ENCODE assay signal across 7 mouse cellular contexts in the genomic region with DNA sequence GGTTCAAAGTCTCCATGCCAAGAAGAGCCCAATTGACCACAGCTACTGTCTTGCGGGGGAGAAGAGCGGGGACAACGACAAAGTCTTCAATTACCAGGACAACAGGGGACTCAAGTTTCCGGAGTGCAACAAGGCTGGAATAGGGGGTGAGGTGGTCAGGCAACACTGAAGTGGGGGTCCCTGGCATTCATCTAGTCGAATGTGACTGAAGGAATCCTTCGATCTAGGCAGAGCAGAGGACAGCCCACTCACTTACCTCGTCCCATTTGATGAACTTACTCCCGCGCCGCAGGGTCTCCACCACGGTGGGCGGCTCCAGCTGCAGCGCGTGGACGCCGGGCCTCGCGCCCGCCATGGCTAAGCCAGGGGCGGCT. TPM values are rescaled to one million over a fixed set of nuclear protein-coding genes. Genes with fewer than 3 reads are reported as not detected.
DNase-seq lines count a peak whose midpoint lies in the region; ATAC-seq lines count a peak whose summit lies in the region.

No protein-coding gene starts in this region.

- peak overlapping the region; percentile 87 for H3K9ac ChIP-seq in lung, embryonic 16.5 days (ENCODE audit: low read length)
- H3K9ac ChIP-seq in limb, embryonic 12.5 days (replicated peaks), result peak overlapping the region; percentile 67
- peak overlapping the region; percentile 83 for H3K9ac ChIP-seq in stomach, embryonic 14.5 days (replicated peaks; ENCODE audit: low read depth, low read length)

- ATAC-seq in lung, embryonic 16.5 days (ENCODE audit: low read depth), result no peak; the same call in 1 of the 2 replicates
- ATAC-seq in limb, embryonic 12.5 days (ENCODE audit: insufficient number of reproducible peaks, insufficient read depth, low FRiP score, low TSS enrichment, low read depth), result no peak; the same call in 1 of the 2 replicates
- ATAC-seq in stomach, embryonic 14.5 days (ENCODE audit: insufficient number of reproducible peaks, insufficient read depth, low FRiP score, low read depth), result no peak; the same call in 1 of the 2 replicates

- H3K4me3 ChIP-seq in lung, embryonic 16.5 days (ENCODE audit: low read length), result peak overlapping the region; percentile 77
- H3K4me3 ChIP-seq in forebrain, embryonic 10.5 days, result peak overlapping the region; percentile 65
- H3K4me3 ChIP-seq in limb, embryonic 12.5 days (replicated peaks), result peak overlapping the region; percentile 64
- H3K4me3 ChIP-seq in stomach, embryonic 14.5 days (ENCODE audit: low read depth, low read length), result peak overlapping the region; percentile 68

- peaks cover 24% of the 10 kb centered on the region for H3K4me1 ChIP-seq in lung, embryonic 16.5 days (replicated peaks; ENCODE audit: control insufficient read depth, insufficient read depth, low read length)
- H3K4me1 ChIP-seq in forebrain, embryonic 10.5 days, result peaks cover 63% of the 10 kb centered on the region
- peaks cover 52% of the 10 kb centered on the region for H3K4me1 ChIP-seq in limb, embryonic 12.5 days (replicated peaks)
- peaks cover 41% of the 10 kb centered on the region for H3K4me1 ChIP-seq in stomach, embryonic 14.5 days (ENCODE audit: control insufficient read depth, insufficient read depth, low read length)

- WGBS in lung, embryonic 16.5 days, result 0% methylated on average over 20 of the region's 20 CpGs
- 0% methylated on average over 20 of the region's 20 CpGs for WGBS in forebrain, embryonic 10.5 days
- under 1% methylated on average over 20 of the region's 20 CpGs for WGBS in limb, embryonic 12.5 days
- under 1% methylated on average over 20 of the region's 20 CpGs for WGBS in stomach, embryonic 14.5 days

- no peak for DNase-seq in lung, postnatal 14 days
- no peak for DNase-seq in forebrain, embryonic 10.5 days (ENCODE audit: extremely low spot score, low spot score)
- DNase-seq in urinary bladder, postnatal 4 days (ENCODE audit: low spot score in 2 of 2), result no peak
- no peak for DNase-seq in retina, embryonic 14.5 days (ENCODE audit: low spot score)

- H3K4me2 ChIP-seq in lung, embryonic 16.5 days (ENCODE audit: low read depth, low read length), result peak overlapping the region; percentile 79
- H3K4me2 ChIP-seq in limb, embryonic 12.5 days, result peak overlapping the region; percentile 65
- H3K4me2 ChIP-seq in stomach, embryonic 14.5 days (replicated peaks; ENCODE audit: low read depth, low read length), result peak overlapping the region; percentile 94

- H3K36me3 ChIP-seq in lung, embryonic 16.5 days (ENCODE audit: control insufficient read depth, insufficient read depth, low read length), result peaks cover 18% of the 10 kb centered on the region
- H3K36me3 ChIP-seq in forebrain, embryonic 10.5 days (replicated peaks), result peaks cover 25% of the 10 kb centered on the region
- H3K36me3 ChIP-seq in limb, embryonic 12.5 days, result peaks cover 29% of the 10 kb centered on the region
- peaks cover 22% of the 10 kb centered on the region for H3K36me3 ChIP-seq in stomach, embryonic 14.5 days (ENCODE audit: control insufficient read depth, insufficient read depth, low read length)

- H3K27me3 ChIP-seq in lung, embryonic 16.5 days (ENCODE audit: control insufficient read depth, insufficient read depth, low read depth, low read length), result no peaks in the 10 kb centered on the region
- H3K27me3 ChIP-seq in forebrain, embryonic 10.5 days (ENCODE audit: poor library complexity, severe bottlenecking), result peaks cover 56% of the 10 kb centered on the region
- H3K27me3 ChIP-seq in limb, embryonic 12.5 days, result peaks cover 10% of the 10 kb centered on the region
- H3K27me3 ChIP-seq in stomach, embryonic 14.5 days (ENCODE audit: control insufficient read depth, insufficient read depth, low read length), result no peaks in the 10 kb centered on the region

- H3K9me3 ChIP-seq in lung, embryonic 16.5 days (ENCODE audit: control insufficient read depth, low read length), result no peaks in the 10 kb centered on the region
- no peaks in the 10 kb centered on the region for H3K9me3 ChIP-seq in forebrain, embryonic 10.5 days
- H3K9me3 ChIP-seq in limb, embryonic 12.5 days, result no peaks in the 10 kb centered on the region
- H3K9me3 ChIP-seq in stomach, embryonic 14.5 days (ENCODE audit: control insufficient read depth, low read depth, low read length), result no peaks in the 10 kb centered on the region

- H3K27ac ChIP-seq in lung, embryonic 16.5 days (ENCODE audit: low read length), result 0 out of 2 replicates have a peak overlapping the region, but pooled peaks have one; percentile 43
- peak overlapping the region; percentile 81 for H3K27ac ChIP-seq in forebrain, embryonic 10.5 days
- no peak overlapping the region for H3K27ac ChIP-seq in limb, embryonic 12.5 days
- H3K27ac ChIP-seq in stomach, embryonic 14.5 days (ENCODE audit: low read length), result peak overlapping the region; percentile 35; the same call in 1 of the 2 replicates

RNA-seq across cellular contexts. Expression of a gene that starts 5.5 kb away (rescaled TPM):
- polyA plus RNA-seq in lung, embryonic 16.5 days (2015; fragmentation: Nextera tagmentation; extraction: Ambion mirVana), result 41.4 and 44.8 TPM in 2 replicates
- polyA plus RNA-seq in forebrain, embryonic 10.5 days (2016; fragmentation: Nextera tagmentation; extraction: Ambion mirVana), result 103 TPM in 2 replicates
- 245 and 288 TPM in 2 replicates for polyA plus RNA-seq in limb, embryonic 12.5 days (2016; fragmentation: Nextera tagmentation; extraction: Ambion mirVana)
- 99.5 and 103 TPM in 2 replicates for polyA plus RNA-seq in stomach, embryonic 14.5 days (2014; fragmentation: Nextera tagmentation; extraction: Ambion mirVana)

RNA-seq across cellular contexts. Expression of a gene that starts 7.0 kb away (rescaled TPM):
- 49.1 and 49.8 TPM in 2 replicates for polyA plus RNA-seq in lung, embryonic 16.5 days (2015; fragmentation: Nextera tagmentation; extraction: Ambion mirVana)
- polyA plus RNA-seq in forebrain, embryonic 10.5 days (2016; fragmentation: Nextera tagmentation; extraction: Ambion mirVana), result 25.2 and 25.8 TPM in 2 replicates
- polyA plus RNA-seq in limb, embryonic 12.5 days (2016; fragmentation: Nextera tagmentation; extraction: Ambion mirVana), result 41.4 and 41.7 TPM in 2 replicates
- polyA plus RNA-seq in stomach, embryonic 14.5 days (2014; fragmentation: Nextera tagmentation; extraction: Ambion mirVana), result 50.6 and 56.1 TPM in 2 replicates

RNA-seq across cellular contexts. Expression of a gene that starts 11.0 kb away (rescaled TPM):
- 125 and 151 TPM in 2 replicates for polyA plus RNA-seq in lung, embryonic 16.5 days (2015; fragmentation: Nextera tagmentation; extraction: Ambion mirVana)
- polyA plus RNA-seq in forebrain, embryonic 10.5 days (2016; fragmentation: Nextera tagmentation; extraction: Ambion mirVana), result 106 TPM in 2 replicates
- polyA plus RNA-seq in limb, embryonic 12.5 days (2016; fragmentation: Nextera tagmentation; extraction: Ambion mirVana), result 65.8 and 73.6 TPM in 2 replicates
- polyA plus RNA-seq in stomach, embryonic 14.5 days (2014; fragmentation: Nextera tagmentation; extraction: Ambion mirVana), result 88.3 and 94.1 TPM in 2 replicates

RNA-seq across cellular contexts. Expression of a gene that starts 18.2 kb away (rescaled TPM):
- 20.8 and 28.9 TPM in 2 replicates for polyA plus RNA-seq in lung, embryonic 16.5 days (2015; fragmentation: Nextera tagmentation; extraction: Ambion mirVana)
- polyA plus RNA-seq in forebrain, embryonic 10.5 days (2016; fragmentation: Nextera tagmentation; extraction: Ambion mirVana), result 31.0 and 32.9 TPM in 2 replicates
- polyA plus RNA-seq in limb, embryonic 12.5 days (2016; fragmentation: Nextera tagmentation; extraction: Ambion mirVana), result 53.8 and 55.2 TPM in 2 replicates
- polyA plus RNA-seq in stomach, embryonic 14.5 days (2014; fragmentation: Nextera tagmentation; extraction: Ambion mirVana), result 38.5 and 44.7 TPM in 2 replicates

RNA-seq across cellular contexts. Expression of a gene that starts 23.1 kb away (rescaled TPM):
- 26.4 and 30.3 TPM in 2 replicates for polyA plus RNA-seq in lung, embryonic 16.5 days (2015; fragmentation: Nextera tagmentation; extraction: Ambion mirVana)
- polyA plus RNA-seq in forebrain, embryonic 10.5 days (2016; fragmentation: Nextera tagmentation; extraction: Ambion mirVana), result 19.5 and 19.7 TPM in 2 replicates
- 21.2 and 22.8 TPM in 2 replicates for polyA plus RNA-seq in limb, embryonic 12.5 days (2016; fragmentation: Nextera tagmentation; extraction: Ambion mirVana)
- 23.8 and 31.2 TPM in 2 replicates for polyA plus RNA-seq in stomach, embryonic 14.5 days (2014; fragmentation: Nextera tagmentation; extraction: Ambion mirVana)
